17 mouse cellular contexts compared by ENCODE assay signal in genomic region chr4:138797217-138797570, GRCm38 (mm10). TPM values are rescaled to one million over a fixed set of nuclear protein-coding genes. Genes with fewer than 3 reads are reported as not detected.
DNase-seq lines count a peak whose midpoint lies in the region.
"Had no signal": no experiment of that assay in that cellular context is flagged by ENCODE, and none has a peak within 500 bp of the region (broad histone marks: within the 10 kb centered on the region; RNA-seq: fewer than 3 reads in every experiment).

No protein-coding gene starts in this region.

- peak; percentile 19 for DNase-seq in layer of hippocampus, adult 8-10 months (ENCODE audit: low spot score in 2 of 2)
- DNase-seq in layer of hippocampus, adult 18-20 months (ENCODE audit: low spot score in 2 of 2): no peak
- DNase-seq in right cerebral cortex, adult 18-20 months: peak; percentile 76
- DNase-seq in right cerebral cortex, postnatal 25 days: no peak
- peak; percentile 53 to 70 for DNase-seq in left cerebral cortex, adult 9 months (ENCODE audit: low spot score in 2 of 2)
- peak; percentile 71 for DNase-seq in telencephalon, adult 2 months (ENCODE audit: low read depth, low spot score)
- DNase-seq in T-cell, adult 2 months (ENCODE audit: low spot score): no peak
- DNase-seq: adrenal gland, adult 8-10 months; cerebellum, adult 11-12 months; cerebellum, postnatal 14 days; gastrocnemius, postnatal 36 days; heart, postnatal 4 days; kidney, adult 18-20 months; kidney, postnatal 10 days; lung, adult 2 months; thymus, postnatal 25 days had no signal

RNA-seq across cellular contexts. Expression of gene Pla2g2d, which starts 21.7 kb away (rescaled TPM):
- total RNA-seq in layer of hippocampus, adult 8-10 months (2022): under 1 TPM; 0.23 to 0.62 (median 0.43) TPM
- total RNA-seq in layer of hippocampus, adult 18-20 months (2021): under 1 TPM; 0.56 to 0.62 TPM
- total RNA-seq: heart, postnatal 4 days; monocyte, adult 5-6 weeks had no signal

RNA-seq across cellular contexts. Expression of gene Pla2g2f, which starts 39.8 kb away (rescaled TPM):
- 1 to 10 TPM in 2 of 4 experiments, under 1 TPM in 2; 0.87 to 2.1 (median 1.1) TPM for total RNA-seq in layer of hippocampus, adult 8-10 months (2022)
- total RNA-seq in layer of hippocampus, adult 18-20 months (2021): 1 to 10 TPM; 1.8 to 2.3 TPM
- total RNA-seq: gastrocnemius, postnatal 36 days; monocyte, adult 5-6 weeks had no signal

Comparison
In these comparisons a context has a peak if more than half of its experiments do, and no peak if none do; other contexts are left out.
1. DNase-seq: peak in layer of hippocampus, adult 8-10 months (2 of 2), right cerebral cortex, adult 18-20 months (single experiment), left cerebral cortex, adult 9 months (2 of 2) and telencephalon, adult 2 months (single experiment); none in layer of hippocampus, adult 18-20 months (0 of 2), right cerebral cortex, postnatal 25 days (single experiment) and T-cell, adult 2 months (single experiment).